Mouse (Mus musculus): ENCODE measurements around the gene Tbc1d2b.

GRCm38 (mm10) chr9:90241041-90241440 lies 29.6 kb downstream of the Tbc1d2b start:
- TF ChIP-seq POLR2A (IDR thresholded peaks at IDR 0.05; ENCODE audit: control insufficient read depth, low read depth, low read length) (no peak), CTCF (IDR thresholded peaks at IDR 0.05; ENCODE audit: control insufficient read depth, insufficient read depth, insufficient replicate concordance, low read depth, low read length) (no peak)

All from testis, adult 2 months (tissue).